Mouse (Mus musculus) MEL (cell line): ENCODE measurements around the gene Cby3. TPM values are rescaled to one million over a fixed set of nuclear protein-coding genes. Genes with fewer than 3 reads are reported as not detected.
A peak's percentile ranks its signal among the peaks of the same experiment; 100 is the strongest.

ENCODE experiments used
- DNase-seq: peaks from one replicate; pipeline ENCODE4 v3.0.0; 2011; ENCODE audit warnings: low read depth, low spot score
- H3K27ac ChIP-seq: 2 replicates; pipeline ENCODE4 v1.5.1; 2012; ENCODE audit warnings: low read depth, mild to moderate bottlenecking, control low read depth, low read length, moderate library complexity; ENCODE audit not compliant: control insufficient read depth
- H3K27me3 ChIP-seq, 2 experiments: fragments of 150-350 bp in 1 of 2; sonication (generic) in 1 of 2; 2 replicates each; pipeline ENCODE4 v1.6.1; 2012; ENCODE audit warnings: low read length in 2 of 2, mild to moderate bottlenecking in 2 of 2, improper control_type of control experiment in 1 of 2, moderate library complexity in 1 of 2; ENCODE audit not compliant: insufficient read depth in 2 of 2, control insufficient read depth in 1 of 2
- H3K36me3 ChIP-seq, 2 experiments: 2 replicates each; pipeline ENCODE4 v1.6.1; 2012 to 2014; ENCODE audit warnings: low read length in 2 of 2, improper control_type of control experiment in 1 of 2, inconsistent platforms in 1 of 2, mild to moderate bottlenecking in 1 of 2; ENCODE audit not compliant: insufficient read depth in 2 of 2, control insufficient read depth in 1 of 2
- H3K4me1 ChIP-seq, 2 experiments: fragments of 150-350 bp in 1 of 2; sonication (generic) in 1 of 2; 2 replicates each; pipeline ENCODE4 v1.6.1; 2012; ENCODE audit warnings: low read length in 2 of 2, improper control_type of control experiment in 1 of 2, mild to moderate bottlenecking in 1 of 2; ENCODE audit not compliant: insufficient read depth in 2 of 2, control insufficient read depth in 1 of 2
- H3K4me3 ChIP-seq, 2 experiments: fragments of 150-350 bp in 1 of 2; sonication (generic) in 1 of 2; 2 replicates each; pipeline ENCODE4 v1.5.1; 2012; ENCODE audit warnings: low read depth in 2 of 2, low read length in 2 of 2, mild to moderate bottlenecking in 2 of 2, moderate library complexity in 2 of 2, control low read depth in 1 of 2, improper control_type of control experiment in 1 of 2; ENCODE audit not compliant: control insufficient read depth in 1 of 2, insufficient read depth in 1 of 2
- H3K79me2 ChIP-seq: 2 replicates; pipeline ENCODE4 v1.6.1; 2012; ENCODE audit warnings: mild to moderate bottlenecking, low read length, moderate library complexity; ENCODE audit not compliant: control insufficient read depth, poor library complexity, insufficient read depth
- H3K9ac ChIP-seq: 2 replicates; pipeline ENCODE4 v1.6.1; 2012; ENCODE audit warnings: low read depth, mild to moderate bottlenecking, control low read depth, low read length, moderate library complexity; ENCODE audit not compliant: control insufficient read depth, poor library complexity, severe bottlenecking
- H3K9me3 ChIP-seq: fragments of 150-350 bp; sonication (generic); replicated peaks from 2 replicates; pipeline ENCODE4 v1.6.1; 2012; ENCODE audit warnings: mild to moderate bottlenecking, low read length, improper control_type of control experiment, moderate library complexity; ENCODE audit not compliant: insufficient read depth
- ELF1 ChIP-seq: IDR thresholded peaks from 2 replicates; pipeline ENCODE4 v1.6.1; 2014; ENCODE audit warnings: low read depth, mild to moderate bottlenecking, inconsistent platforms, low read length, improper control_type of control experiment, moderate library complexity
- EP300 ChIP-seq, 2 experiments: IDR thresholded peaks; 2 replicates each; pipeline ENCODE4 v1.6.1; 2011; ENCODE audit warnings: improper control_type of control experiment in 2 of 2, low read length in 2 of 2, low read depth in 1 of 2, mild to moderate bottlenecking in 1 of 2
- ETS1 ChIP-seq: IDR thresholded peaks from 2 replicates; pipeline ENCODE4 v1.6.1; 2012; ENCODE audit warnings: low read depth, mild to moderate bottlenecking, inconsistent platforms, low read length, improper control_type of control experiment, moderate library complexity
- GABPA ChIP-seq: IDR thresholded peaks from 2 replicates; pipeline ENCODE4 v1.6.1; 2012; ENCODE audit warnings: low read depth, mild to moderate bottlenecking, inconsistent platforms, low read length, improper control_type of control experiment, moderate library complexity
- GATA1 ChIP-seq: IDR thresholded peaks from 2 replicates; pipeline ENCODE4 v1.6.1; 2011; ENCODE audit warnings: low read depth, low read length, improper control_type of control experiment
- HCFC1 ChIP-seq: IDR thresholded peaks from 2 replicates; pipeline ENCODE4 v1.6.1; 2012; ENCODE audit warnings: low read depth, mild to moderate bottlenecking, inconsistent platforms, low read length, improper control_type of control experiment, moderate library complexity
- JUND ChIP-seq: IDR thresholded peaks from 2 replicates; pipeline ENCODE4 v1.6.1; 2011; ENCODE audit warnings: low read depth, mild to moderate bottlenecking, improper control_type of control experiment, low read length
- MAX ChIP-seq: IDR thresholded peaks from 2 replicates; pipeline ENCODE4 v1.6.1; 2011; ENCODE audit warnings: low read length, improper control_type of control experiment
- MEF2A ChIP-seq: IDR thresholded peaks from 2 replicates; pipeline ENCODE4 v1.6.1; 2014; ENCODE audit warnings: low read depth, mild to moderate bottlenecking, inconsistent platforms, low read length, improper control_type of control experiment; ENCODE audit not compliant: poor library complexity, insufficient replicate concordance, severe bottlenecking; ENCODE audit errors: extremely low read depth
- MYB ChIP-seq: IDR thresholded peaks from 2 replicates; pipeline ENCODE4 v1.6.1; 2011; ENCODE audit warnings: mild to moderate bottlenecking, low read depth, low read length, improper control_type of control experiment
- NELFE ChIP-seq: IDR thresholded peaks from 2 replicates; pipeline ENCODE4 v1.6.1; 2011; ENCODE audit warnings: low read depth, low read length, improper control_type of control experiment
- NRF1 ChIP-seq: IDR thresholded peaks from 2 replicates; pipeline ENCODE4 v1.6.1; 2014; ENCODE audit warnings: low read depth, mild to moderate bottlenecking, inconsistent platforms, low read length, improper control_type of control experiment, moderate library complexity; ENCODE audit not compliant: poor library complexity, insufficient read depth, severe bottlenecking
- RCOR1 ChIP-seq: IDR thresholded peaks from 2 replicates; pipeline ENCODE4 v1.6.1; 2012; ENCODE audit warnings: low read depth, mild to moderate bottlenecking, inconsistent platforms, low read length, improper control_type of control experiment
- SIN3A ChIP-seq: IDR thresholded peaks from 2 replicates; pipeline ENCODE4 v1.6.1; 2012; ENCODE audit warnings: low read length, improper control_type of control experiment, inconsistent platforms
- TBP ChIP-seq: IDR thresholded peaks from 2 replicates; pipeline ENCODE4 v1.8.0; 2011; ENCODE audit warnings: low read depth, low read length, improper control_type of control experiment
- TCF12 ChIP-seq: IDR thresholded peaks from 2 replicates; pipeline ENCODE4 v1.6.1; 2014; ENCODE audit warnings: low read depth, mild to moderate bottlenecking, inconsistent platforms, low read length, improper control_type of control experiment, moderate library complexity
- UBTF ChIP-seq: IDR thresholded peaks from 2 replicates; pipeline ENCODE4 v1.6.1; 2012; ENCODE audit warnings: low read depth, mild to moderate bottlenecking, inconsistent platforms, low read length, improper control_type of control experiment, moderate library complexity, borderline replicate concordance; ENCODE audit not compliant: insufficient read depth
- ZMIZ1 ChIP-seq: IDR thresholded peaks from 2 replicates; pipeline ENCODE4 v1.6.1; 2012; ENCODE audit warnings: low read depth, mild to moderate bottlenecking, inconsistent platforms, low read length, improper control_type of control experiment, moderate library complexity
- ZNF384 ChIP-seq: IDR thresholded peaks from 2 replicates; pipeline ENCODE4 v1.6.1; 2012; ENCODE audit warnings: low read depth, mild to moderate bottlenecking, inconsistent platforms, low read length, improper control_type of control experiment
- polyA plus RNA-seq, 2 experiments: library from polyadenylated mRNA; stranded (reverse) in 1 of 2; unstranded in 1 of 2; fragments of >175 nt in 1 of 2; fragments of >200 nt in 1 of 2; gene quantifications; 2 replicates each; pipeline versions ENCODE4 v1.2.1 to v1.2.4; 2012; ENCODE audit warnings: low replicate concordance in 2 of 2, low read depth in 1 of 2; ENCODE audit not compliant: insufficient read length in 2 of 2, insufficient read depth in 1 of 2, missing spikeins in 1 of 2
- total RNA-seq: library from RNA; depleted of rRNA; stranded (reverse); fragments of 300-350 nt; gene quantifications from 2 replicates; pipeline ENCODE4 v1.2.3, GENCODE M21; 2012

Cby3 gene
- total and polyA plus RNA-seq, 3 experiments = 0.23 to 0.31 TPM; not detected in 1

- H3K27me3 ChIP-seq = no peaks in the 10 kb centered on the region
- H3K79me2 ChIP-seq = no peaks in the 10 kb centered on the region
- H3K4me3 ChIP-seq = no peak overlapping the region
- DNase-seq = no peak
- H3K27ac ChIP-seq = no peak overlapping the region
- H3K36me3 ChIP-seq = peaks cover 0 to 27% of the 10 kb centered on the region in 2 experiments; a peak in 2 of 4 replicates
- no peak overlapping the region for H3K9ac ChIP-seq
- peaks cover 13 to 23% of the 10 kb centered on the region in 2 experiments for H3K4me1 ChIP-seq
- TF ChIP-seq JUND (0 out of 2 replicates have a peak, but pooled peaks have one; percentile 49), MAX (no peak), SIN3A (no peak)
- no peaks in the 10 kb centered on the region for H3K9me3 ChIP-seq
Observed at GRCm38 (mm10) chr11:50336126-50336525, 18.1 kb upstream of the Cby3 start.

DNA sequence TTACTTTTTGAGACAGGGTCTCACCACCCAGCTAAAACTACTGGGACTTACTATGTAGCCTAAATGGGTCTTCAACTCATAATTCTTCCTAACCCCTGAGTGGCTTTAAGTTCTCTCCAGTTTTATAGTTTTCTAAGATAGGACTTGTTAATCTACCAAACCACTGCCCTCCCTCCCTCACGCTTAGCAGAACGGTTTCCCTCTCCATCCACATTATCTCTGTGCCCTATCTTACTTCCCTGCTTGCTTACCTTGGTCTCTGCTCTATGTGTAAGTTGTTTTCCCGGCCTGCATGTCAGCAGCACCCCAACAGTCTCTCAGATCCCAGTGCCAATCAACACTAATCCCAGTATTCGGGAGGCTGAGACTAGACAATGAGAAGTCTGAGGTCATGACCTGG is 17.4 kb upstream of the Cby3 start:
- peaks cover 13 to 23% of the 10 kb centered on the region in 2 experiments for H3K4me1 ChIP-seq
- DNase-seq = peak; percentile 69
- peaks cover 0 to 27% of the 10 kb centered on the region in 2 experiments; a peak in 2 of 4 replicates for H3K36me3 ChIP-seq
- no peaks in the 10 kb centered on the region for H3K9me3 ChIP-seq
- H3K27me3 ChIP-seq = no peaks in the 10 kb centered on the region
- H3K79me2 ChIP-seq = no peaks in the 10 kb centered on the region
- H3K27ac ChIP-seq = no peak overlapping the region
- H3K4me3 ChIP-seq = no peak overlapping the region
- no peak overlapping the region for H3K9ac ChIP-seq
- TF ChIP-seq MYB (no peak), EP300 (IDR thresholded peaks at IDR 0.05; ENCODE audit: low read depth in 1 of 2, low read length in 2 of 2) (peak; percentile 68 to 71), RCOR1 (peak; percentile 72), GABPA (no peak), MEF2A (no peak), ZMIZ1 (no peak), ETS1 (0 out of 2 replicates have a peak, but pooled peaks have one; percentile 30), ZNF384 (no peak; the same call in 1 of the 2 replicates), TBP (0 out of 2 replicates have a peak, but pooled peaks have one; percentile 25), NRF1 (no peak), HCFC1 (no peak), SIN3A (0 out of 2 replicates have a peak, but pooled peaks have one; percentile 17), NELFE (no peak), ELF1 (no peak), MAX (no peak), UBTF (no peak), GATA1 (peak; percentile 88), TCF12 (peak; percentile 55; the same call in 1 of the 2 replicates)
